Mouse (Mus musculus): ENCODE data around the gene Schip1. TPM values are rescaled to one million over a fixed set of nuclear protein-coding genes. Genes with fewer than 3 reads are reported as not detected.

The Schip1 gene
- total and polyA plus RNA-seq, 2 experiments from 2014 or later = 108 to 157 TPM

DNA sequence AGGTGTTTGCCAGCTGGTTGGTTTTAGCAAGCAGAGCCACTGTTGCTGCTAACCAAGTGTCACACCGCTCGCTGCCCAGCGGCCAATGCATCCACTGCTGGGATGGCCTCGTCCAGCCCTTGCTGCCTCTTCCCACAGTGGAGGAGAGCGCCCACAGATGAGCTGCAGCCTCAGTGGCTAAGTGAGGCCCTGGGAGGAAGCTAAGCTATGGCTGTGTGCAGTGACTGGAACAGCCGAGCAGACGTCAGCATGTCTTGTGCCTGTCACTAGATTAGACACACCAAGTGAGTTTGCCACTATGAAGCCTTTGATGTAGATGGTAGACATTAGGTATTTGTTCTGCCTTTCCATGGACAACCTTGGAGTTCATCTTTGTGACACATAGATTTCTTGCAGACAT lies 480.2 kb downstream of the Schip1 start:
- peak; percentile 22; the same call in 1 of the 2 replicates for ATAC-seq (ENCODE audit: low FRiP score)
- no peak overlapping the region for H3K27ac ChIP-seq (ENCODE audit: low read depth, low read length)
- no peak for TF ChIP-seq CTCF (IDR thresholded peaks at IDR 0.05)

DNA sequence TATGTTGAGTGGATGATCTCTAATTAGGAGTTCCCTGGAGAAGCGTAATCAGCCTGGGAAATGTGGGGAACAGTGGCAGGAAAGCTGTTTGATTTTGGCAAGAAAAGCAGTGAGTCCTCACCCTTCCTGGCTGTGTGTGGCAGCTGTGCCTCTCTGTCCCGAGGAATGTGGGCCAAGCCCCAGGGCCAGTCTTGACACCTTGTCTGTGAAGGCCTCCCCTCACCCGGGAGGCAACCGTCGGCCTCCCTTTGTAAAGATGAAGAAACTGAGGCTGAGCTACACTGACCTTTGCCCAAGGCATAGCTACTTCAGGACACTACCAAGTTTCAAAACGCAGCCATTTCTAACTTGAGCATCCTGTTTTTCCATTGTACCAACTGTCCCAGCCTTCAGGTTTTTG lies 481.3 kb downstream of the Schip1 start:
- Histone ChIP-seq H3K4me3 (ENCODE audit: low read depth, low read length) (no peak overlapping the region), H3K27me3 (ENCODE audit: insufficient read depth, low read length) (no peaks in the 10 kb centered on the region), H3K9me3 (ENCODE audit: low read length) (no peaks in the 10 kb centered on the region), H3K36me3 (ENCODE audit: insufficient read depth, low read length) (no peaks in the 10 kb centered on the region), H3K4me2 (ENCODE audit: low read depth, low read length, poor library complexity, severe bottlenecking) (no peak overlapping the region), H3K4me1 (ENCODE audit: insufficient read depth, low read length) (no peaks in the 10 kb centered on the region), H3K9ac (replicated peaks; ENCODE audit: low read length, poor library complexity, severe bottlenecking) (no peak overlapping the region), H3K27ac (ENCODE audit: low read depth, low read length) (no peak overlapping the region)
- ATAC-seq (ENCODE audit: low FRiP score) (no peak), DNase-seq (ENCODE audit: low spot score) (no peak)
- no peak for TF ChIP-seq CTCF (IDR thresholded peaks at IDR 0.05)
- 44% methylated on average over 6 of the region's 6 CpGs for WGBS

More for the DNA sequence above, 480.2 kb downstream of the Schip1 start:
- Histone ChIP-seq H3K9ac (replicated peaks; ENCODE audit: low read length, poor library complexity, severe bottlenecking) (no peak overlapping the region), H3K4me1 (ENCODE audit: insufficient read depth, low read length) (no peaks in the 10 kb centered on the region), H3K4me2 (ENCODE audit: low read depth, low read length, poor library complexity, severe bottlenecking) (no peak overlapping the region), H3K9me3 (ENCODE audit: low read length) (no peaks in the 10 kb centered on the region), H3K4me3 (ENCODE audit: low read depth, low read length) (no peak overlapping the region), H3K27me3 (ENCODE audit: insufficient read depth, low read length) (no peaks in the 10 kb centered on the region), H3K36me3 (ENCODE audit: insufficient read depth, low read length) (no peaks in the 10 kb centered on the region)
- peak; percentile 38 for DNase-seq (ENCODE audit: low spot score)
- 55% methylated on average over 7 of the region's 7 CpGs for WGBS

DNA sequence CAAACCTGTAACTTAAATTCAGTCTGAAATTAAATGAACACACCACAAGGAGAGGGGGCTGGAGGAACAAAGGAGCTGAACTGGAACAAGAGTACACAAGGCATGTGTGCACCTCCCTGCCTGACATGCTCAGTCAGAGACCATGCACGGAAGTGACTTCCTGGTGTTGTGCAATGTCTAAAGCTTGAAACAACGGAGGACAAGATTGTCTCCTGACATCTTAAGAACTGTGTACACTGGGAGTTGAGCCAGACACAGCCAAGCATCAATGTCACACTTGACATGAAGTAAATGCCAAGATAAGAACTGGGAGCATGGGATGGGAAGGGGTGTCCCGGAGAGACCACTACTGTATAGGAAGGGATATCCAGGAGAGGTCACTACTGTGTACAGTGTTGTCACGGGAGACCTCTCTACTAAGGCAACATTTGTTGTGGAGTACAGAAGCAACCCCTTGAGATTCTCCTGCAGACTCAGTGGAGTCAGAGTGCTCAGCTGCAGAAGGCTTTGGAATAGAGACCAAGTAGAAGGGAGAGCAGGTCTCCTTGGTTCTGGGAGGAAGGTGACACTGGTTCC lies 490.6 kb downstream of the Schip1 start:
- H3K4me2 ChIP-seq (ENCODE audit: low read depth, low read length, poor library complexity, severe bottlenecking) = no peak overlapping the region
- no peak overlapping the region for H3K4me3 ChIP-seq (ENCODE audit: low read depth, low read length)
- WGBS = 88% methylated on average over 4 of the region's 4 CpGs
- H3K9me3 ChIP-seq (ENCODE audit: low read length) = no peaks in the 10 kb centered on the region
- H3K27ac ChIP-seq (ENCODE audit: low read depth, low read length) = no peak overlapping the region
- H3K9ac ChIP-seq (replicated peaks; ENCODE audit: low read length, poor library complexity, severe bottlenecking) = no peak overlapping the region
- H3K4me1 ChIP-seq (ENCODE audit: insufficient read depth, low read length) = no peaks in the 10 kb centered on the region
- H3K27me3 ChIP-seq (ENCODE audit: insufficient read depth, low read length) = no peaks in the 10 kb centered on the region
- DNase-seq (ENCODE audit: low spot score) (no peak), ATAC-seq (ENCODE audit: low FRiP score) (no peak)
- TF ChIP-seq CTCF (IDR thresholded peaks at IDR 0.05) = no peak
- no peaks in the 10 kb centered on the region for H3K36me3 ChIP-seq (ENCODE audit: insufficient read depth, low read length)

DNA sequence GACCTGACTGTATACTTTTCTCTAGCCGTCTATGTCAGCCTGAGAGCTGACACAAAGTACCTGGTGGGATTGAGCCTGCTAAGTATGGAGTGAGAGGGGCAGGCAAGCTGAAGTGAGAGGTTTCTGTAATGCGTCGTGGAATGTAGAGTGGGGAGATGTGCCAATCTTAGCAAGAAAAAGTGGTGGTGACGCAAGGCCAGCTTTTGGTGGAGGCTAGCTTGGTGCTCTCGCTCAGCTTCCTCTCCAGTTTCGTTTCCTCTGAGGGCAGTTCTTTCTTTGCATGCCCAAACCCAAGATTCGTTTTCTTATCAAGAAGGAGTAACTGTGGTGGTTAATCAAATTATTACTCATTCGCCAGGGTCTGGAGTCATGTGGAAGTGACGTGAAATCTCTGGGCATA lies 492.3 kb downstream of the Schip1 start:
- no peak overlapping the region for H3K4me3 ChIP-seq (ENCODE audit: low read depth, low read length)
- no peaks in the 10 kb centered on the region for H3K27me3 ChIP-seq (ENCODE audit: insufficient read depth, low read length)
- ATAC-seq (ENCODE audit: low FRiP score) = no peak
- DNase-seq (ENCODE audit: low spot score) = no peak
- H3K4me1 ChIP-seq (ENCODE audit: insufficient read depth, low read length) = no peaks in the 10 kb centered on the region
- H3K4me2 ChIP-seq (ENCODE audit: low read depth, low read length, poor library complexity, severe bottlenecking) = no peak overlapping the region
- H3K36me3 ChIP-seq (ENCODE audit: insufficient read depth, low read length) = no peaks in the 10 kb centered on the region
- no peaks in the 10 kb centered on the region for H3K9me3 ChIP-seq (ENCODE audit: low read length)
- no peak overlapping the region for H3K9ac ChIP-seq (replicated peaks; ENCODE audit: low read length, poor library complexity, severe bottlenecking)
- 95% methylated on average over 9 of the region's 9 CpGs for WGBS
- no peak overlapping the region for H3K27ac ChIP-seq (ENCODE audit: low read depth, low read length)
- TF ChIP-seq CTCF (IDR thresholded peaks at IDR 0.05) = no peak

DNA sequence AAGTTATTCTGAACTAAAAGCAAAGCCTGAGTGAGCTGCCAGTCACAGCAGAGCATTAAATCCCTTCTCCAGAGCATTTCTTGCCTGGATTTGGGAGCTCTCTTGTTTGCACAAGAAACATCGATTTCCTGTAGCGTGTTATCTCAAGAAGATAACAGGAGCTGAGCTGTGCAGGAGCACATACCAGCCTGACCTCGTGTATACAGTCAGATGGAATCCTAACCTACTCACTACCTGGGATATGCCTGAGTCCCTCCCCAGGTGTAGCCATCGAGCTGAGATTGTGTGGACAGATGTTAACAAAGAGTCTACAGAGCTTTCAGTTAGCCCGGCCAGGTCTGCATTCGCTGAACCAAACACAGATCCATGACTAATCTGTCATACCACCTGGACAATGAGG lies 494.1 kb downstream of the Schip1 start:
- no peaks in the 10 kb centered on the region for H3K4me1 ChIP-seq (ENCODE audit: insufficient read depth, low read length)
- H3K9me3 ChIP-seq (ENCODE audit: low read length) = no peaks in the 10 kb centered on the region
- H3K9ac ChIP-seq (replicated peaks; ENCODE audit: low read length, poor library complexity, severe bottlenecking) = no peak overlapping the region
- no peak overlapping the region for H3K27ac ChIP-seq (ENCODE audit: low read depth, low read length)
- ATAC-seq (ENCODE audit: low FRiP score) (no peak), DNase-seq (ENCODE audit: low spot score) (no peak)
- H3K36me3 ChIP-seq (ENCODE audit: insufficient read depth, low read length) = no peaks in the 10 kb centered on the region
- H3K4me3 ChIP-seq (ENCODE audit: low read depth, low read length) = no peak overlapping the region
- H3K4me2 ChIP-seq (ENCODE audit: low read depth, low read length, poor library complexity, severe bottlenecking) = no peak overlapping the region
- no peaks in the 10 kb centered on the region for H3K27me3 ChIP-seq (ENCODE audit: insufficient read depth, low read length)
- WGBS = 77% methylated on average over 6 of the region's 6 CpGs
- no peak for TF ChIP-seq CTCF (IDR thresholded peaks at IDR 0.05)

DNA sequence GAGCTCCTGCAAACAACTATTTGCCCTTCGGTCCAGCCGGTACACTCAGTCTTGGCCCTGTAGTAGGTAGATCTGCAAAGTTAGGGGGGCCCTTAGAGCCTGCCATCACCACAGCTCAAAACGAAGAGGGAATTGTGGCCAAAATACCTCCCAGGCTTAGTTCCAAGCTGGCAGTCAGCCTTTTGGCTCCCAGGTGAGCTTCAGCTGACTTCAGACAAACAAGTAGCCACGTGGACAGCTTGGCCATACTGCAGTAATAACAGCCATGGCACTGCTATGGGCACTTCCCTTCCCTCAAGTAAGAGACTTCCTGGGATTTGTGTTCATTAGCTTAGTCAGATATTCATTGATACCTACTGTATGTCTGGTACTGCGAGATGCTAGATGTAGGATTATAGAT lies 495.5 kb downstream of the Schip1 start:
- DNase-seq (ENCODE audit: low spot score) = peak; percentile 30
- Histone ChIP-seq H3K4me3 (ENCODE audit: low read depth, low read length) (no peak overlapping the region), H3K4me1 (ENCODE audit: insufficient read depth, low read length) (no peaks in the 10 kb centered on the region), H3K9me3 (ENCODE audit: low read length) (no peaks in the 10 kb centered on the region), H3K27me3 (ENCODE audit: insufficient read depth, low read length) (no peaks in the 10 kb centered on the region), H3K36me3 (ENCODE audit: insufficient read depth, low read length) (no peaks in the 10 kb centered on the region), H3K9ac (replicated peaks; ENCODE audit: low read length, poor library complexity, severe bottlenecking) (no peak overlapping the region), H3K27ac (ENCODE audit: low read depth, low read length) (no peak overlapping the region), H3K4me2 (ENCODE audit: low read depth, low read length, poor library complexity, severe bottlenecking) (no peak overlapping the region)
- WGBS = 75% methylated on average over 5 of the region's 5 CpGs
- no peak for ATAC-seq (ENCODE audit: low FRiP score)
- no peak for TF ChIP-seq CTCF (IDR thresholded peaks at IDR 0.05)
